Mouse (Mus musculus): ENCODE data around the gene Zfp583. TPM values are rescaled to one million over a fixed set of nuclear protein-coding genes. Genes with fewer than 3 reads are reported as not detected.
A peak's percentile ranks its signal among the peaks of the same experiment; 100 is the strongest.
"Not testable (repeated sequence)": the region's sequence is repeated elsewhere in the genome, so short reads cannot be mapped to it uniquely, and the experiment has no call there.

The Zfp583 gene
- polyA plus RNA-seq, 1 experiment from 2014 or later = 6.0 TPM

DNA sequence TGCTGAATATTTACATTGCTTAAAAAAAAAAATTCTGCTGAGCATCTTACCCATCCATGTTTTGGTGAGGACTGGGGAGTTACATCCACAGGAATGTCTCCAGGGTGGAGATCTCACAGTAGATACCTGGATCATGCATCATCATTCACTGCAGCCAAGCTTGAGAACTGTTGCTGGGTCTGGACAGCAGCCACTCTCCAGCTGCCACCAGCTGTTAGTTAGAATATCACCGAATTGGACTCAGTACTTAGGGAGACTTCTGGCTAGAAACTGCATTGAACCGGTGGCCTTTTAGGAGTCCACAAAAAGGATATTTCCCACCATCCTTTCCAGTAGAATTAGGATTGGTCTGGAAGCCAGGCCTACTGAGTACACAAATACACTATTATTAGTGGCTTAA lies 27.0 kb upstream of the Zfp583 start:
- 70% methylated on average over 2 of the region's 2 CpGs for WGBS
- Histone ChIP-seq H3K27ac (no peak overlapping the region), H3K4me3 (no peak overlapping the region), H3K36me3 (replicated peaks) (peaks cover 13% of the 10 kb centered on the region), H3K9me3 (0 out of 2 replicates have a peak, but pooled peaks cover 1% of the 10 kb centered on the region), H3K4me1 (peaks cover 10% of the 10 kb centered on the region), H3K27me3 (ENCODE audit: poor library complexity, severe bottlenecking) (no peaks in the 10 kb centered on the region)
- DNase-seq (ENCODE audit: extremely low spot score, low spot score) = no peak

DNA sequence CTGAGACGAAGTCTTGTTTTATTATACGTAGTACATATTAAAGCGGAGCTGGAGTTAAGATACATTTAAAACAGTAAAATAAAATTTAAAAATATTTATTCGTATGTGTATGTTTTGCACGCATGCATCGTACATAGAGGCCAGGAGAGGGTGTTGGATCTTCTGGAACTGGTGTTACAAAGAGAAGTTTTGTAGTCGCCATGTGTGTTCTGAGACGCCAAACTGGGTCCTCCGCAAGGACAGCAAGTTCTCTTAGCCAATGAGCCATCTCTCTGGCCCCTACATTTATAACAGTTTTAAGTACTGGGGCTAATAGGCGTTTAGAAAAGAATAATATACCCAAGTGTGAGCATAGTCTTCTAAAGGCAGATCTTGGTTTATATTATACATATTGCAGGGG lies 13.0 kb upstream of the Zfp583 start:
- no peaks in the 10 kb centered on the region for H3K27me3 ChIP-seq (ENCODE audit: poor library complexity, severe bottlenecking)
- H3K4me1 ChIP-seq = peaks cover 3% of the 10 kb centered on the region; the same call in 1 of the 2 replicates
- peak overlapping the region; percentile 67 for H3K4me3 ChIP-seq
- 32% methylated on average over 10 of the region's 10 CpGs for WGBS
- H3K9me3 ChIP-seq = peaks cover 4% of the 10 kb centered on the region; the same call in 1 of the 2 replicates
- no peak for DNase-seq (ENCODE audit: extremely low spot score, low spot score)
- no peaks in the 10 kb centered on the region for H3K36me3 ChIP-seq (replicated peaks)
- H3K27ac ChIP-seq = peak overlapping the region; percentile 91; the same call in 1 of the 2 replicates

DNA sequence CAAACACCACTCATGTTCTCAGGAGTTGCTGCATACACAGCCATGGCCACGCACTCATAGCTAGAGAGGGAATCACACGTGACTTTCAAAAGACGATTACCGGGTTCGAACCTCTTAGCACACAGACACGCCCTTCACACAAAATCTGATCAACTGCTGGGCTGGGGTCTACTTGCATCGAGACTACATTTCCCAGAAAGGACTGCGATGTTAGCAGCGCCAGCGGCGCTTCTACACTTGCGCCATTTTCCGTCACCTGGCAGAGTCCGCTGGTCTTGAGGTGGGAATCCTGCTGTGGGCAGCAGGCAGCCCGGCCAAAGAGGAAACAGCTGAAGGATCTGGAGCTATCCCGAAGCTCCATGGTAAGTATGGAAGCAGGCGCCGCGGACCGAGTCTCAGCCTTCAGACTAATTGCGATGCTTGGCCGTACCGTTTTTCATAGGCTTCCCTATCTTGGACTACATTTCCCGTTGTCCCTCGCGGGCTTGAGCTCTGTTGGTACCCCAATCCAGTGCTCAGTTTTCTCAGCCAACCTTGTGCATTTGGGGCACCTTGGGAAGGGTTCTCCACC lies 12.5 kb upstream of the Zfp583 start, which contains the start of gene Gm3854:
Gm3854 (plus strand) TSS at position 259 of the 571 bp plus-strand sequence.
- DNase-seq (ENCODE audit: extremely low spot score, low spot score) = peak; percentile 83
- H3K27ac ChIP-seq = peak within 1 kb of the TSS; percentile 91
- H3K27me3 ChIP-seq (ENCODE audit: poor library complexity, severe bottlenecking) = no peaks in the 10 kb centered on the region
- WGBS = under 1% methylated on average over 26 of the region's 26 CpGs
- no peaks in the 10 kb centered on the region for H3K36me3 ChIP-seq (replicated peaks)
- peak within 1 kb of the TSS; percentile 67 for H3K4me3 ChIP-seq
- H3K9me3 ChIP-seq = peaks cover 4% of the 10 kb centered on the region; the same call in 1 of the 2 replicates
- peaks cover 3% of the 10 kb centered on the region; the same call in 1 of the 2 replicates for H3K4me1 ChIP-seq

DNA sequence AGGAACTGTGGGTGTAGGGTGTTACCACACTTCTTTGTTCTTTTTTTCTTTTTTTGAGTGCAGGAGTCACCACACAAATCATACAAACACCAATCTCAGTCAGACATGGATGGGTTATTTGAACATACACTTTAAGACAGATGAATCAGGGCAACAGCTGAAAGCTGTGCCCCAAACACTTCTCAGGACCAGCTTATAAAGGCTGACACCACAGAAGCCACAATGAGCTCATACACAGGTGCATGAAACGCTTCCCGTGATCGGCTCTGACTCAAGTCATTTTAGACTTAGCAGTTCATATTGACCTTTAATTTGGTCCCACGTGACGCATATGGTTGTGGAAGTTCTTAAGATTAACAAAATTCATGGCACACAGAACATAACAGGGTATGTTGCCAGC lies 8.8 kb upstream of the Zfp583 start:
- no peaks in the 10 kb centered on the region for H3K27me3 ChIP-seq (ENCODE audit: poor library complexity, severe bottlenecking)
- H3K4me1 ChIP-seq = peaks cover 3% of the 10 kb centered on the region; the same call in 1 of the 2 replicates
- H3K4me3 ChIP-seq = no peak overlapping the region
- no peak for DNase-seq (ENCODE audit: extremely low spot score, low spot score)
- no peak overlapping the region for H3K27ac ChIP-seq
- 82% methylated on average over 5 of the region's 5 CpGs for WGBS
- H3K36me3 ChIP-seq (replicated peaks) = no peaks in the 10 kb centered on the region
- H3K9me3 ChIP-seq = peaks cover 4% of the 10 kb centered on the region; the same call in 1 of the 2 replicates

DNA sequence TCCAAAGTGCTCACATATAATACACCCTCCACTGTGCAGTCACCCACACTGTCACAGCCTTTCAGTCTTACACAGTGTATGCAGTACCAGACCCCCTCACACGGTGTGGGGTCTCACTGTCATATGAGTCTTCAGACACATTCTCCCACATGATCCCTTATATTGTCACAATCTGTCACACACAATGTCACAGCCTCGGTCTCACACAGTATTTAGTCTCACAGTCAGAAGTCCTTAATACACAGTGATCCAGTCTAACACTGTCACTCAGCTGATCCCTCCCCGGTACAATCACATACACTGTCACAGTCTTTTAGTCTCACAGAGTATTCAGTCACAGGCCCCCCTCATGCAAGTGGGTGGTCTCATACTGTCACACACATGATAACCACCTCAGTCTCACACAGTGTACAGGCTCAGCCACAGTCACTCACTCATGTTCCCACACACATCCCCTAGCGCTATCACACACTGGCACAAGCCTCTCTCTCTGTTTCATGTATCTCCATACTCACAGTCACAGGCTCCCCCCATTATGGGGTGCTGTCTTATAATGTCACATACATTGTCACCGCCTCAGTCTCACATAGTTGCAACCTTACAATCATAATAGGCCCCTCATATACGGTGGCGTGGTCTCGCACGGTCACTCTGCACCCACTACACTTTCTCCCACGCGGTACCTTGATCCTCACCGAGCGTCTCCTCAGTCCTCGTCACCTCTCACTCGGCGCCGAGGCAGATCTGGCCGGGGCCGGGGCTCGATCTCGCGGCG lies 440 bp downstream of the Zfp583 start:
- 22% methylated on average over 23 of the region's 23 CpGs for WGBS
- Histone ChIP-seq H3K9me3 (0 out of 2 replicates have a peak, but pooled peaks cover 4% of the 10 kb centered on the region), H3K27ac (peak overlapping the region; percentile 89), H3K4me3 (peak overlapping the region; percentile 63), H3K36me3 (replicated peaks) (peaks cover 4% of the 10 kb centered on the region), H3K4me1 (peaks cover 17% of the 10 kb centered on the region), H3K27me3 (ENCODE audit: poor library complexity, severe bottlenecking) (no peaks in the 10 kb centered on the region)
- no peak for DNase-seq (ENCODE audit: extremely low spot score, low spot score)

DNA sequence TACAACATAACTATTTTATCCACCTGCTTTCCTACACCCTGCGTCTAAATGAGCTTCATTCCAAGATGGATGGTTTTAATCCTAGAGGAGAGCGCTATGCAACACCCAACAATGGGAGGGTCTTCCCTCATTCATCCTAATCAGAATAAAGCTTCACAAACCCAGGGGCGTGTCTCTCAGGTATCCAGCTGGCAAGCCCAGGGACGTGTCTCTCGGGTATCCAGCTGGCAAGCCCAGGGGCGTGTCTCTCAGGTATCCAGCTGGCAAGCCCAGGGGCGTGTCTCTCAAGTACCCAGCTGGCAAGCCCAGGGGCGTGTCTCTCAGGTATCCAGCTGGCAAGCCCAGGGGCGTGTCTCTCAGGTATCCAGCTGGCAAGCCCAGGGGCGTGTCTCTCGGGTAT lies 30.3 kb downstream of the Zfp583 start:
- not testable (repeated sequence) for DNase-seq (ENCODE audit: extremely low spot score, low spot score); H3K4me3 ChIP-seq; H3K27ac ChIP-seq; H3K27me3 ChIP-seq (ENCODE audit: poor library complexity, severe bottlenecking); H3K4me1 ChIP-seq
- Histone ChIP-seq H3K36me3 (replicated peaks) (peaks cover 31% of the 10 kb centered on the region), H3K9me3 (peaks cover 11% of the 10 kb centered on the region)
- whole genome bisulfite sequencing = 81% methylated on average over 11 of the region's 11 CpGs

DNA sequence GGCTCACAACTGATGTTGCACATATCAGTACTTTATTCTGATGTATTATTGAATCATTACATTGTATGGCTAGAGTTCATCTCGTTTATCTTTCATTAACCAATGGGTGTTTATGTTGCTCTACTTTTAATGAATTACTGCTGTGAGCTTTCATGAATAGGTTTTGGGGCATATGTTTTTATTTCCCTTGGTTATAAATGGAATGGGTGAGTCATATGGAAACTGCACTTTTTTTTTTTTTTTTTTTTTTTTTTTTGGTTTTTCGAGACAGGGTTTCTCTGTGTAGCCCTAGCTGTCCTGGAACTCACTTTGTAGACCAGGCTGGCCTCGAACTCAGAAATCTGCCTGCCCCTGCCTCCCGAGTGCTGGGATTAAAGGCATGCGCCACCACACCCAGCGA lies 40.0 kb downstream of the Zfp583 start:
- not testable (repeated sequence) for H3K27ac ChIP-seq; H3K4me3 ChIP-seq; H3K27me3 ChIP-seq (ENCODE audit: poor library complexity, severe bottlenecking); H3K9me3 ChIP-seq; DNase-seq (ENCODE audit: extremely low spot score, low spot score)
- Histone ChIP-seq H3K4me1 (peaks cover 15% of the 10 kb centered on the region), H3K36me3 (replicated peaks) (peaks cover 21% of the 10 kb centered on the region)
- 84% methylated on average over 6 of the region's 6 CpGs for WGBS

DNA sequence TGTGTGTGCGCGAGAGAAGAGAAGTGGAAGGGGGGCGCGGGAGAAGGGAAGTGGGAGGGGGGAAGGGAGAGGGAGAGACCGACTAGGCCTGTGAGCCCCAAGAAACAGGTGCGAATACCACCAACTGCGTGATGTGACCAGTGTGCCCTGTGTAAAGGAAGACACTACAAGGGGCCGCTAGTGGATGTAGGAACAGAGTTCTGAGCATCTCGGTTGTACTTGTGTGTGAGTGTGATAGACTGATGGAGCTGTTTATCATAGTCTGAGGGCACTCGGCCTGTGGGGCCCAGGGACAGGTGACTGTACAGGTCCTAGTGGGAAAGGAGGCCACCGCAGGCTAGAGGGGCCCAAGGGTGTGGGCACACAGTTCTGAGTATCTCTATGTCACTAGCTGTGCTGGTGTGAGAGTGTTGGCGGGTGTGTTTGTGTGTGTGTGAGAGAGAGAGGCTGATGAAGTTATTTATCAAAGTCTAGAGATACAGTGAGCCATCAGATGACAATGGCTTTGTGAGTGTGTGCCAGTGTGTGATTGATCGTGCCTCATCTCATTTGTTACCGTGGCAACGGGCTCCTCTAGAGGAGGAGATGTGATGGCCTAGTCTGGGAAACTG lies 44.1 kb downstream of the Zfp583 start:
- peak; percentile 16 for DNase-seq (ENCODE audit: extremely low spot score, low spot score)
- Histone ChIP-seq H3K27ac (peak overlapping the region; percentile 81), H3K9me3 (no peaks in the 10 kb centered on the region), H3K4me3 (peak overlapping the region; percentile 55), H3K36me3 (replicated peaks) (no peaks in the 10 kb centered on the region), H3K27me3 (ENCODE audit: poor library complexity, severe bottlenecking) (no peaks in the 10 kb centered on the region), H3K4me1 (peaks cover 26% of the 10 kb centered on the region)
- WGBS = 38% methylated on average over 15 of the region's 15 CpGs

DNA sequence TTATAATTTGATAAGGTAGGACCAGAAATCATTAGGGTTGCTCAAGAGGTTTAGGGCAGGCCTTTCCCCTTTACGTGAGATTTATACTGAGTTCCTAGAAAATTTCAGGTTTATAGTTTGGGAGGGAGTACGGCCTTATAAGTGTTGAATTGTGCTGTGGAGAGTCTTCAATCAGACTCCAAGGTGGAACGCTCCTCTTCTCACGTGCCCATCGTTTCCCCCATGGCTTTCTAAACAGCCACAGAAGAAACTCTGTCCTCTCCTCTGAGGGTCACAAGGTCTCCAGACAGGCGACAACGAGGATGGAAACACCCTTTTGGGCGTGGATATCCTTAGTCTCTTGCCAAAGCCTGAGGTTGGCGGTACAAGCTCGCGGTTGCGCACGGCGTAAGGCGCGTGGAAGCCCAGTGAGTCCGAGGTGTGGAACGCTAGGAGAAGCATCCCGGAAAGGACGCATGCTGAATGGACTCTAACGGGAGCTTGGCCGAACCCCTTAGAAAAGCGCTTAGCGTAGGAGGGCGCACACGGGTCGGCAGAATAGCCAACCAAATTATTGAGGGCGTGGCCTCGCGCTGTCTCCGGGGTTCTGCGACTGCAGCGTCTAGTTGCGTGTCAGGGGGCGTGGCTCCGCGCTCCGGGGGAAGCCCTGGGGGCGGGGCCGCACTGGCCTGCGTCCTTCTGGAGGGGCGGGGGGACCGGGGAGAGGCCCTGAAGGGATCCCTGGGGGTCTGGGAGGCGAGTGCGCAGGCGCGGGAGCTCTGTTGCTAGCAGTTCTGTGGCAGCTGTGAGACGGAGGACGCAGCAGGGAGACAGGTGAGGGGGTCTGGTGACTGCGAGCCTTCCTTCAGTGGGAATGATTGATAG lies 45.0 kb downstream of the Zfp583 start, which contains the start of gene Zfp667:
Zfp667 (plus strand) TSS at position 738 of the 864 bp plus-strand sequence.
- Histone ChIP-seq H3K9me3 (no peaks in the 10 kb centered on the region), H3K4me1 (peaks cover 31% of the 10 kb centered on the region), H3K36me3 (replicated peaks) (no peaks in the 10 kb centered on the region), H3K27ac (peak within 1 kb of the TSS; percentile 81), H3K4me3 (peak within 1 kb of the TSS; percentile 55), H3K27me3 (ENCODE audit: poor library complexity, severe bottlenecking) (no peaks in the 10 kb centered on the region)
- DNase-seq (ENCODE audit: extremely low spot score, low spot score) = peak; percentile 96
- WGBS = 4% methylated on average over 50 of the region's 50 CpGs

DNA sequence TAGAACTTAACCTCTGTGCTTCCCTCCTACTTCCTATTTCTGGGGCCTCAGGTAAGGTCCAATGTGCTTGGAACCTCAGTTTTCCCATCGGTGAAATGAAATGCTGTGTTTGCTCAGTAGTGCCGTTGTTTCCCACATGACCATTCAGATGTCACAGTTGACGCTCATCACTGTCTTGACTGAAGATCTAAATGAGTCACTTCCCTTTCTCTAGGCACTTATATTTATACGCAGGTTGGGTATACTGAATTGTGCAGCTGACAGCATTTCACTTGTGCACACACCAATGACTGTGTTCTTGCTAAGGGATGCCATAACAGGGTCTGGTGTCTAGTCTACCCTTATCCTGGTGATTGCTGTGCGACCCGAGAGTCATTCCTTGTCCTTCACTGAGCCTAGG lies 45.7 kb downstream of the Zfp583 start:
- no peak for DNase-seq (ENCODE audit: extremely low spot score, low spot score)
- Histone ChIP-seq H3K27me3 (ENCODE audit: poor library complexity, severe bottlenecking) (no peaks in the 10 kb centered on the region), H3K4me3 (peak overlapping the region; percentile 55; the same call in 1 of the 2 replicates), H3K4me1 (peaks cover 32% of the 10 kb centered on the region), H3K36me3 (replicated peaks) (no peaks in the 10 kb centered on the region), H3K27ac (0 out of 2 replicates have a peak overlapping the region, but pooled peaks have one; percentile 81), H3K9me3 (no peaks in the 10 kb centered on the region)
- 91% methylated on average over 6 of the region's 6 CpGs for WGBS

DNA sequence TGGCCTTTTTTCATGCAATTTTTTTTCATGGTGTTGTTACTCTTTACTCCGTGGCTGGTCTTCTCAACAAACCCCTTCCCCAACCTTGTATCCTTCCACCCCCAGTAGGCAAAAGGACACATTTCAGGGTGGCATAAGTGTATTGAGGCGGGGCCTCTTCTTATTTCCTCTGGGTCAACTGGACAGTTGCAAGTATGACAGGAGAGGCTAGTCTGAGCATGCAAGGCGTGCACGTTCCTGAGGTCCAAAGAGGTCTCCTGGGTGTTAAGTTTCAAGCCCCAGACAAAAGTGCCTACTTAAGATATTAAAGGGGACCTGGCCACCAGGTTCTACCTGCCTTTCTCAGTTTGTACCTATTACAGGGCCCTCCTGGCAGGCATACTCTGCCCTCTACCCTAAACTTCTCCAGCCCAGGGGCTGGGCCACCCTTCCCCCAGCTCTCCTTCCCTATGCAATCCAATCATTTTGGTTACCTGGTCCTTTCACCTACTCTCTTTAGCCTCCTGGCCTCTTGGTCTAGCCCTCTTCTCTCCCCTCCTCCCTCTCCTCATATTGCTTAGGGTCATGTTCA lies 46.6 kb downstream of the Zfp583 start:
- Histone ChIP-seq H3K4me3 (no peak overlapping the region), H3K36me3 (replicated peaks) (no peaks in the 10 kb centered on the region), H3K9me3 (no peaks in the 10 kb centered on the region), H3K27ac (no peak overlapping the region), H3K27me3 (ENCODE audit: poor library complexity, severe bottlenecking) (no peaks in the 10 kb centered on the region), H3K4me1 (peaks cover 32% of the 10 kb centered on the region)
- WGBS = 86% methylated on average over 4 of the region's 4 CpGs
- no peak for DNase-seq (ENCODE audit: extremely low spot score, low spot score)

Data from forebrain, embryonic 10.5 days (tissue).